Mouse (Mus musculus): ENCODE measurements around the gene Iqsec2. TPM values are rescaled to one million over a fixed set of nuclear protein-coding genes. Genes with fewer than 3 reads are reported as not detected.
"Not testable (repeated sequence)": the region's sequence is repeated elsewhere in the genome, so short reads cannot be mapped to it uniquely, and the experiment has no call there.

The Iqsec2 gene
- polyA plus RNA-seq, 1 experiment from 2014 or later: 4.5 TPM

GRCm38 (mm10) chrX:152221721-152222120, 77.7 kb downstream of the Iqsec2 start:
- Histone ChIP-seq H3K9me3 (replicated peaks) (no peaks in the 10 kb centered on the region), H3K4me1 (no peaks in the 10 kb centered on the region), H3K4me3 (replicated peaks) (no peak overlapping the region), H3K27ac (replicated peaks) (no peak overlapping the region), H3K27me3 (peaks cover 21% of the 10 kb centered on the region), H3K36me3 (0 out of 2 replicates have a peak, but pooled peaks cover 3% of the 10 kb centered on the region), H3K4me2 (replicated peaks) (no peak overlapping the region), H3K9ac (no peak overlapping the region)
- WGBS: 85% methylated on average over 4 of the region's 4 CpGs
- no peak for ATAC-seq (ENCODE audit: insufficient number of reproducible peaks, low FRiP score, low TSS enrichment, low read depth)

- Histone ChIP-seq H3K9ac (no peak overlapping the region), H3K27ac (replicated peaks) (no peak overlapping the region)
These were observed 78.2 kb downstream of the Iqsec2 start for GRCm38 (mm10) chrX:152222226-152222625.

GRCm38 (mm10) chrX:152223313-152223712, 79.2 kb downstream of the Iqsec2 start:
- Histone ChIP-seq H3K4me1 (no peaks in the 10 kb centered on the region), H3K27me3 (peaks cover 16% of the 10 kb centered on the region), H3K9ac (no peak overlapping the region), H3K27ac (replicated peaks) (no peak overlapping the region), H3K4me3 (replicated peaks) (no peak overlapping the region), H3K36me3 (0 out of 2 replicates have a peak, but pooled peaks cover 3% of the 10 kb centered on the region), H3K4me2 (replicated peaks) (no peak overlapping the region), H3K9me3 (replicated peaks) (no peaks in the 10 kb centered on the region)
- ATAC-seq (ENCODE audit: insufficient number of reproducible peaks, low FRiP score, low TSS enrichment, low read depth): no peak
- WGBS: 87% methylated on average over 6 of the region's 6 CpGs

More at GRCm38 (mm10) chrX:152222226-152222625, 78.2 kb downstream of the Iqsec2 start:
- ATAC-seq (ENCODE audit: insufficient number of reproducible peaks, low FRiP score, low TSS enrichment, low read depth): no peak
- Histone ChIP-seq H3K36me3 (0 out of 2 replicates have a peak, but pooled peaks cover 3% of the 10 kb centered on the region), H3K27me3 (peaks cover 21% of the 10 kb centered on the region), H3K4me1 (no peaks in the 10 kb centered on the region), H3K9me3 (replicated peaks) (no peaks in the 10 kb centered on the region), H3K4me2 (replicated peaks) (no peak overlapping the region), H3K4me3 (replicated peaks) (no peak overlapping the region)
- 57% methylated on average over 9 of the region's 9 CpGs for WGBS

- Histone ChIP-seq H3K9me3 (replicated peaks) (no peaks in the 10 kb centered on the region), H3K4me3 (replicated peaks) (no peak overlapping the region), H3K9ac (no peak overlapping the region), H3K27ac (replicated peaks) (no peak overlapping the region), H3K4me2 (replicated peaks) (no peak overlapping the region), H3K27me3 (peaks cover 16% of the 10 kb centered on the region), H3K4me1 (no peaks in the 10 kb centered on the region), H3K36me3 (0 out of 2 replicates have a peak, but pooled peaks cover 3% of the 10 kb centered on the region)
- WGBS: 63% methylated on average over 5 of the region's 5 CpGs
- ATAC-seq (ENCODE audit: insufficient number of reproducible peaks, low FRiP score, low TSS enrichment, low read depth): no peak
These were observed 80.2 kb downstream of the Iqsec2 start for GRCm38 (mm10) chrX:152224280-152224679.

GRCm38 (mm10) chrX:152232781-152233763, 89.0 kb downstream of the Iqsec2 start, which contains the start of gene Kdm5c:
Kdm5c (plus strand) TSS chrX:152233020.
- Histone ChIP-seq H3K9ac (peak within 1 kb of the TSS; percentile 91), H3K4me1 (peaks cover 15% of the 10 kb centered on the region), H3K27ac (replicated peaks) (peak within 1 kb of the TSS; percentile 80), H3K27me3 (no peaks in the 10 kb centered on the region), H3K4me2 (replicated peaks) (peak within 1 kb of the TSS; percentile 56), H3K4me3 (replicated peaks) (peak within 1 kb of the TSS; percentile 87), H3K36me3 (peaks cover 6% of the 10 kb centered on the region; the same call in 1 of the 2 replicates), H3K9me3 (replicated peaks) (no peaks in the 10 kb centered on the region)
- ATAC-seq (ENCODE audit: insufficient number of reproducible peaks, low FRiP score, low TSS enrichment, low read depth): peak; percentile 98
- under 1% methylated on average over 69 of the region's 69 CpGs for WGBS

DNA sequence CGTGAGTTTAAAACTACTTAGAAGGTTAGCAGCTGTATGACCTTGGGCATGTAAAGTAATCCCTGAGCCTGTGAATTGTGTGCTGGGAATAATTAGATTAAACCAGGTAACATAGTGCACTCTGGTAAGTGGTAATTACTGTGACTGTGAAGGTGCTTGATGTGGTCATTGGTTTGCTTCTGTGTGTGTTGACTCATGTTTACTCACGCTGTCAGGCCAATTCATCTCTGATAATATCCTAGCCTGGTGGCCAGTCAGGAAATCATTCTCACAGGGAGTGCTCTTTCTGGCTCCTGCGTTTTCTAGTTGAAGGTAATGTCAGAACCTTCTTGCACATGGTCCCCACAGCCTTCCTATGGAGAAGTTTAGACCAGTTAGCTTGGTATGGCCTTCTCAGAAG, 90.1 kb downstream of the Iqsec2 start:
- peak overlapping the region; percentile 87 for H3K4me3 ChIP-seq (replicated peaks)
- H3K9me3 ChIP-seq (replicated peaks): no peaks in the 10 kb centered on the region
- no peaks in the 10 kb centered on the region for H3K27me3 ChIP-seq
- H3K27ac ChIP-seq (replicated peaks): no peak overlapping the region
- no peak for ATAC-seq (ENCODE audit: insufficient number of reproducible peaks, low FRiP score, low TSS enrichment, low read depth)
- 17% methylated on average over 3 of the region's 3 CpGs for WGBS
- peaks cover 15% of the 10 kb centered on the region for H3K4me1 ChIP-seq
- peak overlapping the region; percentile 91 for H3K9ac ChIP-seq
- H3K36me3 ChIP-seq: peaks cover 14% of the 10 kb centered on the region; the same call in 1 of the 2 replicates
- H3K4me2 ChIP-seq (replicated peaks): peak overlapping the region; percentile 56

- Histone ChIP-seq H3K36me3 (peaks cover 30% of the 10 kb centered on the region), H3K27me3 (no peaks in the 10 kb centered on the region), H3K4me3 (replicated peaks) (no peak overlapping the region), H3K27ac (replicated peaks) (no peak overlapping the region), H3K9ac (no peak overlapping the region), H3K4me1 (peaks cover 15% of the 10 kb centered on the region), H3K4me2 (replicated peaks) (0 out of 2 replicates have a peak overlapping the region, but pooled peaks have one; percentile 56), H3K9me3 (replicated peaks) (no peaks in the 10 kb centered on the region)
- WGBS: 50% methylated on average over 2 of the region's 2 CpGs
- no peak for ATAC-seq (ENCODE audit: insufficient number of reproducible peaks, low FRiP score, low TSS enrichment, low read depth)
These were observed 91.7 kb downstream of the Iqsec2 start for GRCm38 (mm10) chrX:152235758-152236157.

DNA sequence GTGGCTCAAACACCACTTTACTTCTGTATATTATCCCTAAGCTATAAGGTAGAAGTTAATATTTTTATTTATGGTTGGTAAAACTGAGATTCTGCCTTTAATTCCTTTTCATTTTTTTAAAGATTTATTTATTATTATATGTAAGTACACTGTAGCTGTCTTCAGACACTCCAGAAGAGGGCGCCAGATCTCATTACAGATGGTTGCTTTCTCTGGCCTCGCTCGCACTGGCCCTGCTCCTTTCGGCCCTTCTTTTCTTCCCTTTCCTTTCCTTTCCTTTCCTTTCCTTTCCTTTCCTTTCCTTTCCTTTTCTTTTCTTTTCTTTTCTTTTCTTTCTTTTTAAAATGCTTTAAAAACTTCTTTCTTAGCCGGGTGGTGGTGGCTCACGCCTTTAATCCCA, 99.1 kb downstream of the Iqsec2 start:
- ATAC-seq (ENCODE audit: insufficient number of reproducible peaks, low FRiP score, low TSS enrichment, low read depth); H3K9me3 ChIP-seq (replicated peaks); H3K4me1 ChIP-seq; H3K4me3 ChIP-seq (replicated peaks); H3K4me2 ChIP-seq (replicated peaks); H3K27ac ChIP-seq (replicated peaks); H3K9ac ChIP-seq; H3K27me3 ChIP-seq: not testable (repeated sequence)
- peaks cover 76% of the 10 kb centered on the region for H3K36me3 ChIP-seq
- 75% methylated on average over 6 of the region's 6 CpGs for WGBS

GRCm38 (mm10) chrX:152244492-152245189, 100.6 kb downstream of the Iqsec2 start:
- no peak for ATAC-seq (ENCODE audit: insufficient number of reproducible peaks, low FRiP score, low TSS enrichment, low read depth)
- peaks cover 67% of the 10 kb centered on the region for H3K36me3 ChIP-seq
- no peak overlapping the region for H3K4me2 ChIP-seq (replicated peaks)
- H3K9ac ChIP-seq: no peak overlapping the region
- no peak overlapping the region for H3K4me3 ChIP-seq (replicated peaks)
- no peaks in the 10 kb centered on the region for H3K27me3 ChIP-seq
- no peaks in the 10 kb centered on the region for H3K4me1 ChIP-seq
- H3K9me3 ChIP-seq (replicated peaks): no peaks in the 10 kb centered on the region
- H3K27ac ChIP-seq (replicated peaks): no peak overlapping the region
- 92% methylated on average over 2 of the region's 2 CpGs for WGBS

DNA sequence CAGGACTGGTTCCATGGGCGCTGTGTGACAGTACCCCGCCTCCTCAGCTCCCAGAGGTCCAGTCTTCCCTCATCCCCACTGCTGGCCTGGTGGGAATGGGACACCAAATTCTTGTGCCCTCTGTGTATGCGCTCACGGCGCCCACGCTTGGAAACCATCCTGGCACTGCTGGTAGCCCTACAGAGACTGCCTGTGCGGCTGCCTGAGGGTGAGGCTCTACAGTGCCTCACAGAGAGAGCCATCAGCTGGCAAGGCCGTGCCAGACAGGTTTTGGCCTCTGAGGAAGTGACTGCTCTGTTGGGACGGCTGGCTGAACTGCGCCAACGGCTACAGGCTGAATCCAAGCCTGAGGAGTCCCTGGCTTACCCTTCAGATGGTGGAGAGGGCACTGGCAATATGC, 127.1 kb downstream of the Iqsec2 start:
- no peaks in the 10 kb centered on the region for H3K27me3 ChIP-seq
- no peak overlapping the region for H3K4me3 ChIP-seq (replicated peaks)
- no peak overlapping the region for H3K27ac ChIP-seq (replicated peaks)
- no peak for ATAC-seq (ENCODE audit: insufficient number of reproducible peaks, low FRiP score, low TSS enrichment, low read depth)
- H3K4me2 ChIP-seq (replicated peaks): no peak overlapping the region
- 93% methylated on average over 11 of the region's 11 CpGs for WGBS
- no peaks in the 10 kb centered on the region for H3K9me3 ChIP-seq (replicated peaks)
- peaks cover 88% of the 10 kb centered on the region for H3K36me3 ChIP-seq
- no peak overlapping the region for H3K9ac ChIP-seq
- no peaks in the 10 kb centered on the region for H3K4me1 ChIP-seq

All from embryonic facial prominence, embryonic 15.5 days (tissue).